Mouse (Mus musculus): Measurements from ENCODE around the gene Olfr1134. TPM values are rescaled to one million over a fixed set of nuclear protein-coding genes. Genes with fewer than 3 reads are reported as not detected.
"Not testable (repeated sequence)": the region's sequence is repeated elsewhere in the genome, so short reads cannot be mapped to it uniquely, and the experiment has no call there.

The Olfr1134 gene
- polyA plus RNA-seq, 2 experiments = not detected

- TF ChIP-seq CTCF (IDR thresholded peaks at IDR 0.05; ENCODE audit: low read depth) (no peak), EP300 (IDR thresholded peaks at IDR 0.05; ENCODE audit: low read depth) (no peak)
- Histone ChIP-seq H3K27me3 (ENCODE audit: control insufficient read depth, insufficient read depth, low read length) (no peaks in the 10 kb centered on the region), H3K4me2 (ENCODE audit: low read depth) (no peak within 1 kb of the TSS), H3K9me3 (ENCODE audit: control insufficient read depth, low read length) (no peaks in the 10 kb centered on the region), H3K4me1 (replicated peaks; ENCODE audit: control insufficient read depth in 2 of 2, insufficient read depth in 2 of 2, low read length in 1 of 2) (no peaks in the 10 kb centered on the region), H3K4me3 (ENCODE audit: insufficient read depth in 1 of 2, low read depth in 2 of 2, low read length in 2 of 2) (no peak within 1 kb of the TSS), H3K9ac (replicated peaks) (no peak within 1 kb of the TSS), H3K36me3 (replicated peaks; ENCODE audit: control insufficient read depth, insufficient read depth, low read depth) (no peaks in the 10 kb centered on the region), H3K27ac (no peak within 1 kb of the TSS)
- no peak for DNase-seq (ENCODE audit: low read depth in 3 of 3, low spot score in 3 of 3)
- no peak for ATAC-seq (ENCODE audit: insufficient read depth)
Measured at GRCm38 (mm10) chr2:87637435-87637834, 20.8 kb downstream of the Olfr1134 start, which contains the start of gene Olfr1132. TSS of gene Olfr1132 (minus strand) at chr2:87637535.

GRCm38 (mm10) chr2:87626804-87627203, 31.5 kb downstream of the Olfr1134 start, which contains the start of gene Olfr1131:
TSS of gene Olfr1131 (plus strand) at chr2:87627104.
- H3K4me1 ChIP-seq (replicated peaks; ENCODE audit: control insufficient read depth in 2 of 2, insufficient read depth in 2 of 2, low read length in 1 of 2) = no peaks in the 10 kb centered on the region
- H3K27ac ChIP-seq = no peak within 1 kb of the TSS
- TF ChIP-seq EP300 (IDR thresholded peaks at IDR 0.05; ENCODE audit: low read depth) (no peak), CTCF (IDR thresholded peaks at IDR 0.05; ENCODE audit: low read depth) (no peak)
- no peak within 1 kb of the TSS for H3K4me3 ChIP-seq (ENCODE audit: insufficient read depth in 1 of 2, low read depth in 2 of 2, low read length in 2 of 2)
- no peak within 1 kb of the TSS for H3K4me2 ChIP-seq (ENCODE audit: low read depth)
- ATAC-seq (ENCODE audit: insufficient read depth) (no peak), DNase-seq (ENCODE audit: low read depth in 3 of 3, low spot score in 3 of 3) (no peak)
- no peaks in the 10 kb centered on the region for H3K9me3 ChIP-seq (ENCODE audit: control insufficient read depth, low read length)
- WGBS (ENCODE audit: insufficient replicate concordance) = 40% methylated on average over 3 of the region's 3 CpGs
- H3K36me3 ChIP-seq (replicated peaks; ENCODE audit: control insufficient read depth, insufficient read depth, low read depth) = no peaks in the 10 kb centered on the region
- no peaks in the 10 kb centered on the region for H3K27me3 ChIP-seq (ENCODE audit: control insufficient read depth, insufficient read depth, low read length)
- no peak within 1 kb of the TSS for H3K9ac ChIP-seq (replicated peaks)

- H3K27me3 ChIP-seq (ENCODE audit: control insufficient read depth, insufficient read depth, low read length); ATAC-seq (ENCODE audit: insufficient read depth): not testable (repeated sequence)
Measured at GRCm38 (mm10) chr2:87605912-87606311, 52.3 kb downstream of the Olfr1134 start, which contains the start of gene Olfr1130. TSS of gene Olfr1130 (plus strand) at chr2:87606212.

More at GRCm38 (mm10) chr2:87605912-87606311, 52.3 kb downstream of the Olfr1134 start, which contains the start of gene Olfr1130:
- H3K36me3 ChIP-seq (replicated peaks; ENCODE audit: control insufficient read depth, insufficient read depth, low read depth); H3K4me3 ChIP-seq (ENCODE audit: insufficient read depth in 1 of 2, low read depth in 2 of 2, low read length in 2 of 2); H3K27ac ChIP-seq; H3K9me3 ChIP-seq (ENCODE audit: control insufficient read depth, low read length); DNase-seq (ENCODE audit: low read depth in 3 of 3, low spot score in 3 of 3); H3K4me2 ChIP-seq (ENCODE audit: low read depth); H3K4me1 ChIP-seq (replicated peaks; ENCODE audit: control insufficient read depth in 2 of 2, insufficient read depth in 2 of 2, low read length in 1 of 2); H3K9ac ChIP-seq (replicated peaks): not testable (repeated sequence)

Other genes with a start within 250 kb of the Olfr1134 start
- gene Olfr1123, start 241.8 kb downstream of the Olfr1134 start, polyA plus RNA-seq (2012; rRNA removed) = not detected in 2 replicates
- not detected in 2 replicates for gene Olfr1123, start 241.8 kb downstream of the Olfr1134 start, polyA plus RNA-seq (2014; fragmentation: Nextera tagmentation; extraction: Ambion mirVana)
- not detected in 2 replicates for gene Olfr1124, start 228.2 kb downstream of the Olfr1134 start, polyA plus RNA-seq (2012; rRNA removed)
- not detected in 2 replicates for gene Olfr1124, start 228.2 kb downstream of the Olfr1134 start, polyA plus RNA-seq (2014; fragmentation: Nextera tagmentation; extraction: Ambion mirVana)
- not detected in 2 replicates for gene Olfr1126, start 204.5 kb downstream of the Olfr1134 start, polyA plus RNA-seq (2012; rRNA removed)
- not detected in 2 replicates for gene Olfr1126, start 204.5 kb downstream of the Olfr1134 start, polyA plus RNA-seq (2014; fragmentation: Nextera tagmentation; extraction: Ambion mirVana)
- gene Pramel7, start 161.4 kb downstream of the Olfr1134 start, polyA plus RNA-seq (2012; rRNA removed) = not detected in 2 replicates
- not detected in 2 replicates for gene Pramel7, start 161.4 kb downstream of the Olfr1134 start, polyA plus RNA-seq (2014; fragmentation: Nextera tagmentation; extraction: Ambion mirVana)
- not detected in 2 replicates for gene Pramel6, start 151.9 kb downstream of the Olfr1134 start, polyA plus RNA-seq (2012; rRNA removed)
- not detected in 2 replicates for gene Pramel6, start 151.9 kb downstream of the Olfr1134 start, polyA plus RNA-seq (2014; fragmentation: Nextera tagmentation; extraction: Ambion mirVana)
- gene Olfr153, start 126.7 kb downstream of the Olfr1134 start, polyA plus RNA-seq (2012; rRNA removed) = not detected in 2 replicates
- not detected in 2 replicates for gene Olfr153, start 126.7 kb downstream of the Olfr1134 start, polyA plus RNA-seq (2014; fragmentation: Nextera tagmentation; extraction: Ambion mirVana)
- gene Olfr1128, start 112.9 kb downstream of the Olfr1134 start, polyA plus RNA-seq (2012; rRNA removed) = not detected in 2 replicates
- not detected in 2 replicates for gene Olfr1128, start 112.9 kb downstream of the Olfr1134 start, polyA plus RNA-seq (2014; fragmentation: Nextera tagmentation; extraction: Ambion mirVana)
- gene Olfr1129, start 84.6 kb downstream of the Olfr1134 start, polyA plus RNA-seq (2012; rRNA removed) = not detected in 2 replicates
- gene Olfr1129, start 84.6 kb downstream of the Olfr1134 start, polyA plus RNA-seq (2014; fragmentation: Nextera tagmentation; extraction: Ambion mirVana) = not detected in 2 replicates
- gene Olfr1130, start 52.2 kb downstream of the Olfr1134 start, polyA plus RNA-seq (2012; rRNA removed) = not detected in 2 replicates
- not detected in 2 replicates for gene Olfr1130, start 52.2 kb downstream of the Olfr1134 start, polyA plus RNA-seq (2014; fragmentation: Nextera tagmentation; extraction: Ambion mirVana)
- not detected in 2 replicates for gene Olfr1131, start 31.4 kb downstream of the Olfr1134 start, polyA plus RNA-seq (2012; rRNA removed)
- not detected in 2 replicates for gene Olfr1131, start 31.4 kb downstream of the Olfr1134 start, polyA plus RNA-seq (2014; fragmentation: Nextera tagmentation; extraction: Ambion mirVana)
- not detected in 2 replicates for gene Olfr1132, start 20.9 kb downstream of the Olfr1134 start, polyA plus RNA-seq (2012; rRNA removed)
- not detected in 2 replicates for gene Olfr1132, start 20.9 kb downstream of the Olfr1134 start, polyA plus RNA-seq (2014; fragmentation: Nextera tagmentation; extraction: Ambion mirVana)
- not detected in 2 replicates for gene Olfr1133, start 11.1 kb downstream of the Olfr1134 start, polyA plus RNA-seq (2012; rRNA removed)
- gene Olfr1133, start 11.1 kb downstream of the Olfr1134 start, polyA plus RNA-seq (2014; fragmentation: Nextera tagmentation; extraction: Ambion mirVana) = not detected in 2 replicates
- not detected in 2 replicates for gene Olfr1135, start 15.2 kb upstream of the Olfr1134 start, polyA plus RNA-seq (2012; rRNA removed)
- gene Olfr1135, start 15.2 kb upstream of the Olfr1134 start, polyA plus RNA-seq (2014; fragmentation: Nextera tagmentation; extraction: Ambion mirVana) = not detected in 2 replicates
- gene Olfr1136, start 35.5 kb upstream of the Olfr1134 start, polyA plus RNA-seq (2012; rRNA removed) = not detected in 2 replicates
- not detected in 2 replicates for gene Olfr1136, start 35.5 kb upstream of the Olfr1134 start, polyA plus RNA-seq (2014; fragmentation: Nextera tagmentation; extraction: Ambion mirVana)
- not detected in 2 replicates for gene Olfr1137, start 54.7 kb upstream of the Olfr1134 start, polyA plus RNA-seq (2012; rRNA removed)
- not detected in 2 replicates for gene Olfr1137, start 54.7 kb upstream of the Olfr1134 start, polyA plus RNA-seq (2014; fragmentation: Nextera tagmentation; extraction: Ambion mirVana)
- gene Olfr1138, start 81.5 kb upstream of the Olfr1134 start, polyA plus RNA-seq (2012; rRNA removed) = not detected in 2 replicates
- not detected in 2 replicates for gene Olfr1138, start 81.5 kb upstream of the Olfr1134 start, polyA plus RNA-seq (2014; fragmentation: Nextera tagmentation; extraction: Ambion mirVana)
- gene Olfr1140, start 85.3 kb upstream of the Olfr1134 start, polyA plus RNA-seq (2012; rRNA removed) = not detected in 2 replicates
- gene Olfr1140, start 85.3 kb upstream of the Olfr1134 start, polyA plus RNA-seq (2014; fragmentation: Nextera tagmentation; extraction: Ambion mirVana) = not detected in 2 replicates
- gene Olfr1141, start 95.5 kb upstream of the Olfr1134 start, polyA plus RNA-seq (2012; rRNA removed) = not detected in 2 replicates
- not detected in 2 replicates for gene Olfr1141, start 95.5 kb upstream of the Olfr1134 start, polyA plus RNA-seq (2014; fragmentation: Nextera tagmentation; extraction: Ambion mirVana)
- not detected in 2 replicates for gene Olfr152, start 121.0 kb upstream of the Olfr1134 start, polyA plus RNA-seq (2012; rRNA removed)
- gene Olfr152, start 121.0 kb upstream of the Olfr1134 start, polyA plus RNA-seq (2014; fragmentation: Nextera tagmentation; extraction: Ambion mirVana) = not detected in 2 replicates
- gene Olfr1143, start 142.1 kb upstream of the Olfr1134 start, polyA plus RNA-seq (2012; rRNA removed) = not detected in 2 replicates
- not detected in 2 replicates for gene Olfr1143, start 142.1 kb upstream of the Olfr1134 start, polyA plus RNA-seq (2014; fragmentation: Nextera tagmentation; extraction: Ambion mirVana)
- not detected in 2 replicates for gene Olfr1145, start 151.4 kb upstream of the Olfr1134 start, polyA plus RNA-seq (2012; rRNA removed)
- gene Olfr1145, start 151.4 kb upstream of the Olfr1134 start, polyA plus RNA-seq (2014; fragmentation: Nextera tagmentation; extraction: Ambion mirVana) = not detected in 2 replicates
- gene Olfr1148, start 172.1 kb upstream of the Olfr1134 start, polyA plus RNA-seq (2012; rRNA removed) = not detected in 2 replicates
- gene Olfr1148, start 172.1 kb upstream of the Olfr1134 start, polyA plus RNA-seq (2014; fragmentation: Nextera tagmentation; extraction: Ambion mirVana) = not detected in 2 replicates
- gene Olfr1150-ps1, start 185.5 kb upstream of the Olfr1134 start, polyA plus RNA-seq (2012; rRNA removed) = not detected in 2 replicates
- not detected in 2 replicates for gene Olfr1150-ps1, start 185.5 kb upstream of the Olfr1134 start, polyA plus RNA-seq (2014; fragmentation: Nextera tagmentation; extraction: Ambion mirVana)
- gene Olfr1151, start 197.4 kb upstream of the Olfr1134 start, polyA plus RNA-seq (2012; rRNA removed) = not detected in 2 replicates
- not detected in 2 replicates for gene Olfr1151, start 197.4 kb upstream of the Olfr1134 start, polyA plus RNA-seq (2014; fragmentation: Nextera tagmentation; extraction: Ambion mirVana)
- not detected in 2 replicates for gene Olfr1152, start 208.0 kb upstream of the Olfr1134 start, polyA plus RNA-seq (2012; rRNA removed)
- not detected in 2 replicates for gene Olfr1152, start 208.0 kb upstream of the Olfr1134 start, polyA plus RNA-seq (2014; fragmentation: Nextera tagmentation; extraction: Ambion mirVana)
- not detected in 2 replicates for gene Olfr1153, start 236.5 kb upstream of the Olfr1134 start, polyA plus RNA-seq (2012; rRNA removed)
- gene Olfr1153, start 236.5 kb upstream of the Olfr1134 start, polyA plus RNA-seq (2014; fragmentation: Nextera tagmentation; extraction: Ambion mirVana) = not detected in 2 replicates
- not detected in 2 replicates for gene Olfr1154, start 246.7 kb upstream of the Olfr1134 start, polyA plus RNA-seq (2012; rRNA removed)
- gene Olfr1154, start 246.7 kb upstream of the Olfr1134 start, polyA plus RNA-seq (2014; fragmentation: Nextera tagmentation; extraction: Ambion mirVana) = not detected in 2 replicates